Mouse (Mus musculus): ENCODE measurements around the gene Plekhg1. TPM values are rescaled to one million over a fixed set of nuclear protein-coding genes. Genes with fewer than 3 reads are reported as not detected.

Plekhg1 gene
- total and polyA plus RNA-seq, 3 experiments, result 0.60 to 0.97 (median 0.68) TPM

DNA sequence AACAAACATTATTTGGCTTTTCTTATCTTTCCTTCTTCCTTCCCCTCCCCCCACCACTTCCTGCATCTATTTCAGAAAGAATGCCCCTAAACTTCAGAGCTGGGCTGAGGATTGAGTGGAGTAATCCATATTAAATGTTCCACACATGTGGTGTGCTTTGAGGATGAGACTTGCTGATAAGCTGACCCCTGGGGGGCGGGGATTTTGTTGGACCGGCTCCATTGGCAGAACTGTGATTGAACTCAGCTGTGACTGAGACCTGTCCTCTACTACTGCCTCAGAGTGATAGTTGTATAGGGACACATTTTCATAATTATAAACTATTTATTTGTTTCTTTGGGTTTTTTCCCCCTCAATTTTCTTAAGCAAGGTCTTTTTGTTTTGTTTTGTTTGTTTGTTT is 2.9 kb downstream of the Plekhg1 start:
- no peak for DNase-seq (ENCODE audit: extremely low read depth)
- Histone ChIP-seq H3K4me3 (replicated peaks in 1 of 3; ENCODE audit: low read depth in 2 of 3, low read length in 2 of 3, poor library complexity in 1 of 3) (no peak overlapping the region), H3K79me2 (replicated peaks; ENCODE audit: control insufficient read depth, extremely low read depth, insufficient read depth, poor library complexity, severe bottlenecking) (no peaks in the 10 kb centered on the region), H3K36me3 (replicated peaks in 1 of 2; ENCODE audit: control insufficient read depth in 1 of 2, insufficient read depth in 1 of 2, low read length in 1 of 2) (no peaks in the 10 kb centered on the region), H3K9me3 (replicated peaks; ENCODE audit: low read length) (peaks cover 7% of the 10 kb centered on the region), H3K4me1 (ENCODE audit: control insufficient read depth in 1 of 2, insufficient read depth in 2 of 2) (no peaks in the 10 kb centered on the region), H3K27me3 (replicated peaks) (no peaks in the 10 kb centered on the region), H3K27ac (ENCODE audit: insufficient read depth, low read depth) (no peak overlapping the region), H3K4me2 (ENCODE audit: insufficient read depth, low read depth, poor library complexity, severe bottlenecking) (no peak overlapping the region), H3K9ac (ENCODE audit: insufficient read depth, low read depth) (no peak overlapping the region)
- dilution Hi-C loops (cut with MboI; ENCODE audit: extremely low pct_ligation_motif_present, extremely low pct_unique_long_range_greater_than_20kb, low sequenced_read_pairs), result no loop called here
- in situ Hi-C loops (cut with MboI; ENCODE audit: low pct_ligation_motif_present, low pct_unique_long_range_greater_than_20kb, low sequenced_read_pairs), result no loop called here
- TF ChIP-seq JUN (IDR thresholded peaks at IDR 0.05; ENCODE audit: insufficient read depth, low read depth, low read length) (no peak), CHD2 (IDR thresholded peaks at IDR 0.05; ENCODE audit: low read length) (no peak), MXI1 (IDR thresholded peaks at IDR 0.05; ENCODE audit: low read depth, low read length) (no peak), POLR2AphosphoS2 (IDR thresholded peaks at IDR 0.05; ENCODE audit: low read depth, low read length) (no peak), HCFC1 (IDR thresholded peaks at IDR 0.05; ENCODE audit: low read depth, low read length) (no peak), PAX5 (IDR thresholded peaks at IDR 0.05; ENCODE audit: low read length) (no peak), RCOR1 (conservative IDR thresholded peaks at IDR 0.05; ENCODE audit: low read depth, low read length) (no peak)

DNA sequence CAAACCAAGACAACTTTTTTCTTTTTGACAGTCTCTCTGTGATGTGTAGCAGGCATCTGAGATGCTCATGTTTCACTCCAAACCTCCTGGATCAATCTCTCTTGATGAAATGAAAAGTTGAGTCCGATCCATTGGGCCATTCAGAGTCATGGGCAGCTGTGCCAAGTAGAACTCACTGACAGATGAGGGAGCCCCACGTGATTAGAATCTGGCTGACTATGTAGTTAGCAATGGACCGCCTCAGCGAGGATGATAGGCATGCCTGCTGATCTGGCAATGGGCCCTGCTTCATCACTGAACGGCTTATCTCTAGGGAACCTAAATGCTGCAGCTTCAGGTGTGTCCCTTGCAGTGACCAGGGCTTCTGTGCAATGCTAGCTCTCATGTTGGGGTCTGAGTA is 3.7 kb downstream of the Plekhg1 start:
- no peak for DNase-seq (ENCODE audit: extremely low read depth)
- Histone ChIP-seq H3K79me2 (replicated peaks; ENCODE audit: control insufficient read depth, extremely low read depth, insufficient read depth, poor library complexity, severe bottlenecking) (no peaks in the 10 kb centered on the region), H3K4me1 (ENCODE audit: control insufficient read depth in 1 of 2, insufficient read depth in 2 of 2) (no peaks in the 10 kb centered on the region), H3K9ac (ENCODE audit: insufficient read depth, low read depth) (no peak overlapping the region), H3K27me3 (replicated peaks) (no peaks in the 10 kb centered on the region), H3K4me2 (ENCODE audit: insufficient read depth, low read depth, poor library complexity, severe bottlenecking) (no peak overlapping the region), H3K9me3 (replicated peaks; ENCODE audit: low read length) (peaks cover 7% of the 10 kb centered on the region), H3K27ac (ENCODE audit: insufficient read depth, low read depth) (no peak overlapping the region), H3K36me3 (replicated peaks in 1 of 2; ENCODE audit: control insufficient read depth in 1 of 2, insufficient read depth in 1 of 2, low read length in 1 of 2) (no peaks in the 10 kb centered on the region), H3K4me3 (replicated peaks in 1 of 3; ENCODE audit: low read depth in 2 of 3, low read length in 2 of 3, poor library complexity in 1 of 3) (no peak overlapping the region)
- in situ Hi-C loops (cut with MboI; ENCODE audit: low pct_ligation_motif_present, low pct_unique_long_range_greater_than_20kb, low sequenced_read_pairs) (no loop called here), dilution Hi-C loops (cut with MboI; ENCODE audit: extremely low pct_ligation_motif_present, extremely low pct_unique_long_range_greater_than_20kb, low sequenced_read_pairs) (no loop called here)
- no peak for TF ChIP-seq CHD2 (IDR thresholded peaks at IDR 0.05; ENCODE audit: low read length)
- TF ChIP-seq RAD21 (IDR thresholded peaks at IDR 0.05; ENCODE audit: low read depth, low read length), result no peak
- TF ChIP-seq NRF1 (IDR thresholded peaks at IDR 0.05; ENCODE audit: low read depth, low read length), result no peak

DNA sequence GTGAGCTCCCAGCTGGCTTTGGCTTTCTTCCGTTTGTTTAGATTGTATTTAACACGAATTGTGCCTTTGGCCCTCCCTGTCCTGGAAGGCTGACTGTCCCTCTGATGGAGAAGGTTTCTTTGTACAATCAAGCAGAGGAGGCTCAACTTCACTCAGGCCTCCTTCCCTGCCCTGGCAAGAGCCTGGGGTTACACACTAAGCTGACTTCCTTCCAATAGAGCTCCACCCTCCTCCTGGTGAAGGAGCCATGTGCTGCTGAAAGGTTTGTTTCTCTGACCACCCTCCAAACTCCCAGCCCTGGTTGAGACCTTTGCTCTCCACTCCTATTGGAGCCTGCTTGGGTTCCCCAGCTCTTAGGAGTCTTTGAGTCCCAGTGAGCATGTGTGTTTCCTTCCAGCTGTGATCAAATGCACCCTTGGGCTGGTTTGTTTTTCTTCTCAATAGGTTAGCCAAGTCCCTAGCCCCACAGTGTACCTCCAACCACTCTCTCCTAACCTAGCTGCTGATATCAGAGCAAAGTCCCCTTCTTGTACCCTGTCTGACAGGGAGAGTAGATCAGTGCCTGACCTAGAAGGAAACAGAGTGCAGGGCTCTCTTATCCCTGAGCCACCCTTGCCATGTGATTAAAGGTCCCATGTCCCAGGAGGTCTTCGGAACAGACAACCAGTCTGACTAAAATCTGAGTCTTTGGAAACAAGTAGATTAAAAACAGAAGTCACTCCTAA is 6.8 kb downstream of the Plekhg1 start:
- H3K4me1 ChIP-seq (ENCODE audit: control insufficient read depth in 1 of 2, insufficient read depth in 2 of 2), result peaks cover 0 to 11% of the 10 kb centered on the region in 2 experiments; a peak in 2 of 4 replicates
- dilution Hi-C loops (cut with MboI; ENCODE audit: extremely low pct_ligation_motif_present, extremely low pct_unique_long_range_greater_than_20kb, low sequenced_read_pairs), result no loop called here
- no peaks in the 10 kb centered on the region for H3K79me2 ChIP-seq (replicated peaks; ENCODE audit: control insufficient read depth, extremely low read depth, insufficient read depth, poor library complexity, severe bottlenecking)
- no peak overlapping the region for H3K4me3 ChIP-seq (replicated peaks in 1 of 3; ENCODE audit: low read depth in 2 of 3, low read length in 2 of 3, poor library complexity in 1 of 3)
- in situ Hi-C loops (cut with MboI; ENCODE audit: low pct_ligation_motif_present, low pct_unique_long_range_greater_than_20kb, low sequenced_read_pairs), result no loop called here
- no peak overlapping the region for H3K9ac ChIP-seq (ENCODE audit: insufficient read depth, low read depth)
- H3K27ac ChIP-seq (ENCODE audit: insufficient read depth, low read depth), result no peak overlapping the region
- DNase-seq (ENCODE audit: extremely low read depth), result no peak
- H3K4me2 ChIP-seq (ENCODE audit: insufficient read depth, low read depth, poor library complexity, severe bottlenecking), result no peak overlapping the region
- TF ChIP-seq UBTF (IDR thresholded peaks at IDR 0.05; ENCODE audit: low read depth, low read length) (no peak), MAX (IDR thresholded peaks at IDR 0.05; ENCODE audit: low read length) (no peak), ZKSCAN1 (IDR thresholded peaks at IDR 0.05; ENCODE audit: borderline replicate concordance, low read depth, low read length) (no peak), GABPA (IDR thresholded peaks at IDR 0.05; ENCODE audit: insufficient replicate concordance, low read depth, low read length) (no peak), ELF1 (IDR thresholded peaks at IDR 0.05; ENCODE audit: low read depth, low read length) (no peak), RCOR1 (conservative IDR thresholded peaks at IDR 0.05; ENCODE audit: low read depth, low read length) (no peak), TCF12 (IDR thresholded peaks at IDR 0.05; ENCODE audit: low read depth, low read length) (no peak), NRF1 (IDR thresholded peaks at IDR 0.05; ENCODE audit: low read depth, low read length) (no peak), CHD2 (IDR thresholded peaks at IDR 0.05; ENCODE audit: low read length) (no peak), POLR2A (IDR thresholded peaks at IDR 0.05; ENCODE audit: low read depth, low read length) (no peak), POLR2AphosphoS2 (IDR thresholded peaks at IDR 0.05; ENCODE audit: low read depth, low read length) (no peak)
- no peaks in the 10 kb centered on the region for H3K36me3 ChIP-seq (replicated peaks in 1 of 2; ENCODE audit: control insufficient read depth in 1 of 2, insufficient read depth in 1 of 2, low read length in 1 of 2)
- H3K27me3 ChIP-seq (replicated peaks), result no peaks in the 10 kb centered on the region
- no peaks in the 10 kb centered on the region for H3K9me3 ChIP-seq (replicated peaks; ENCODE audit: low read length)
